Mouse (Mus musculus): ENCODE results near the gene Palld.

Gene Palld

GRCm38 (mm10) chr8:61686340-61686739 lies 216.2 kb downstream of the Palld start:
- peak in 1 of 2 experiments; percentile 18 for DNase-seq (ENCODE audit: low spot score in 2 of 2)

GRCm38 (mm10) chr8:61685280-61685679 lies 217.2 kb downstream of the Palld start:
- no peak for DNase-seq (ENCODE audit: low spot score in 2 of 2)

GRCm38 (mm10) chr8:61684280-61684939 lies 218.1 kb downstream of the Palld start:
- DNase-seq (ENCODE audit: low spot score in 2 of 2): no peak

GRCm38 (mm10) chr8:61682902-61683301 lies 219.6 kb downstream of the Palld start:
- no peak for DNase-seq (ENCODE audit: low spot score in 2 of 2)

GRCm38 (mm10) chr8:61681217-61681616 lies 221.3 kb downstream of the Palld start:
- DNase-seq (ENCODE audit: low spot score in 2 of 2): no peak

GRCm38 (mm10) chr8:61677227-61677626 lies 225.3 kb downstream of the Palld start:
- DNase-seq (ENCODE audit: low spot score in 2 of 2): no peak

GRCm38 (mm10) chr8:61671151-61671550 lies 231.3 kb downstream of the Palld start:
- no peak for DNase-seq (ENCODE audit: low spot score in 2 of 2)

- DNase-seq (ENCODE audit: low spot score in 2 of 2): no peak
Measured at GRCm38 (mm10) chr8:61670376-61670775, 232.1 kb downstream of the Palld start.

- DNase-seq (ENCODE audit: low spot score in 2 of 2): no peak
Measured at GRCm38 (mm10) chr8:61666919-61667318, 235.6 kb downstream of the Palld start.

- peak; percentile 21 to 44 for DNase-seq (ENCODE audit: low spot score in 2 of 2)
Measured at GRCm38 (mm10) chr8:61665021-61665420, 237.5 kb downstream of the Palld start.

GRCm38 (mm10) chr8:61664162-61664561 lies 238.3 kb downstream of the Palld start:
- no peak for DNase-seq (ENCODE audit: low spot score in 2 of 2)

GRCm38 (mm10) chr8:61662829-61663228 lies 239.7 kb downstream of the Palld start:
- no peak for DNase-seq (ENCODE audit: low spot score in 2 of 2)

GRCm38 (mm10) chr8:61661611-61662010 lies 240.9 kb downstream of the Palld start:
- no peak for DNase-seq (ENCODE audit: low spot score in 2 of 2)

- no peak for DNase-seq (ENCODE audit: low spot score in 2 of 2)
Measured at GRCm38 (mm10) chr8:61660961-61661360, 241.5 kb downstream of the Palld start.

GRCm38 (mm10) chr8:61651955-61652354 lies 250.5 kb downstream of the Palld start:
- no peak for DNase-seq (ENCODE audit: low spot score in 2 of 2)

- DNase-seq (ENCODE audit: low spot score in 2 of 2): no peak
Measured at GRCm38 (mm10) chr8:61646195-61646835, 256.2 kb downstream of the Palld start.

- DNase-seq (ENCODE audit: low spot score in 2 of 2): no peak
Measured at GRCm38 (mm10) chr8:61645642-61646041, 256.8 kb downstream of the Palld start.

- DNase-seq (ENCODE audit: low spot score in 2 of 2): no peak
Measured at GRCm38 (mm10) chr8:61643215-61643614, 259.3 kb downstream of the Palld start.

- peak in 1 of 2 experiments; percentile 17 for DNase-seq (ENCODE audit: low spot score in 2 of 2)
Measured at GRCm38 (mm10) chr8:61642358-61642847, 260.1 kb downstream of the Palld start.

- no peak for DNase-seq (ENCODE audit: low spot score in 2 of 2)
Measured at GRCm38 (mm10) chr8:61639596-61639995, 262.9 kb downstream of the Palld start.

- DNase-seq (ENCODE audit: low spot score in 2 of 2): no peak
Measured at GRCm38 (mm10) chr8:61639008-61639407, 263.5 kb downstream of the Palld start.

GRCm38 (mm10) chr8:61637736-61638135 lies 264.8 kb downstream of the Palld start:
- no peak for DNase-seq (ENCODE audit: low spot score in 2 of 2)

GRCm38 (mm10) chr8:61634811-61635210 lies 267.7 kb downstream of the Palld start:
- DNase-seq (ENCODE audit: low spot score in 2 of 2): no peak

All from urinary bladder, adult 18-20 months (tissue).